Mouse (Mus musculus): ENCODE measurements at regions not wholly inside any gene's neighbourhood (a gene's known extent, or its start where the extent isn't known, plus 50 kb on each side); places are given as distances from the start of the nearest gene placed in this dataset.

DNA sequence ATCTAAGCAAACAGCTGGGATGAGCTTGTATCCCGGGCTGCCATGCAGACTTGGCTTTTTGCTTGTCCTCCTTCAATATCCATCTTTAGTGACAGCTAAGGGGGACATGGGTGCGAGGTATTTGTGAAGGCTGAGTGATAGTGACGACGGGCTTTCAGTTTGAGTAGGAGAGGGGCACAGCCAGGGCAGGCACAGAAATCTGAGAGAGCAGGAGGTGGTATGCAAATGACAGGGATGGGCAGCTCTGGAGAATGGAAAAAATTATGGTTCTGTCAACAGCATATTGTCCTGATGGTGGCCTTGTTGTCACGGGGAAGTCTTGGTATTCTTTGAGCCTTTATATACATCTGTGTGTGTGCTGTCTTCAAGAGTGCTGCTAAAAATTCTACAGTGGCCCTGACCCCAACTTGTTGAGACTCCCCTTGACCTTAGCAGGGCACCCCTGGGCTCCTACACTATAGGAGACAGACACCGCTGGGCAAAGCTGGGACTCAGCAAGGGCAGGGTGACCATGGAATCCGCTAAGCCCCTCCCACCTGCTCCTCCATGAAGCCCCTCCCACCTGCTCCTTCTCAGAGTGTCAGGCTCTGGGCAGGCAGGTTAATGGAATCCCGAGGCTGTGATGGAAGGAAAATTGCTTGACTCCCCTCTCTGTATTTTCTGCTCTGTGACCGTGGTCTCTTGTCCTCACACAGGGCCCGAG lies 156.1 kb downstream of the Matn1 start:
- DNase-seq = no peak

DNA sequence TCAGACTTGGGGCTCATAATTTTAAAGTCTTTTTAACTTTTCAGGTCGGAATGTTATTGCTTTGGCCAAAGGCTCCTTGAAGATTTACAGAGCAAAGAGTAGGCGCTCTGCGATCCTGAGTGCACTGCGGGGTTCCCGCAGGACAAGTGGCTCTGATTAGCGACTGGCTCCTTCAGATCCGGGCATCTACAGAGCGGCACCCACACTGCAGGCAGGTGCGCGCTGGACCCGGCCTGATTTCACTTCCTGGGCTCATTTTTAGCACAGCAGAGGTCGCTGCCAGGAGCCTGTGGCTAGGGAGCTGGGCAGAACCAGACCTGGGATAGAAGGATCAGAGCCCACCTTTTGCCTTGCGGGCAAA lies 156.6 kb downstream of the Matn1 start:
- no peak for DNase-seq

DNA sequence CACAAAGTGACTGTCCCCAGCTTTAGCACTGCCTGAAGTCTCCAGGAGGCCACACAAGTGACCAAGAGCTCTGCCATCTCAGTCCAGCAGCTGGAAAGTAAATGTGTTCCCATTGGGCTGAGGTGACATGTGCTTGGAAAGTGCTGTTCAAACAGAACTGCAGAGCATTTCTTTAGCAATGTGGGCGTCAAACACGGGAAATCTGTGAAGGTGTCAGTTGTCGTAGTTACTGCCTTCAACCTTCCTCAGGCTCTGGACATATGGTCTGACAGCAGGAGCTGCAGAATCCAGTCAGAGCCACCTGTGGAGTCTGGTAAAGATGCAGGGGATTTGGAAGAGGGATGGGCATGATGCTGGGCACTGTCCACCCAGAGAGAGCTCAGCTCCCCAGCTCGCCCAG lies 158.0 kb downstream of the Matn1 start:
- no peak for DNase-seq

DNA sequence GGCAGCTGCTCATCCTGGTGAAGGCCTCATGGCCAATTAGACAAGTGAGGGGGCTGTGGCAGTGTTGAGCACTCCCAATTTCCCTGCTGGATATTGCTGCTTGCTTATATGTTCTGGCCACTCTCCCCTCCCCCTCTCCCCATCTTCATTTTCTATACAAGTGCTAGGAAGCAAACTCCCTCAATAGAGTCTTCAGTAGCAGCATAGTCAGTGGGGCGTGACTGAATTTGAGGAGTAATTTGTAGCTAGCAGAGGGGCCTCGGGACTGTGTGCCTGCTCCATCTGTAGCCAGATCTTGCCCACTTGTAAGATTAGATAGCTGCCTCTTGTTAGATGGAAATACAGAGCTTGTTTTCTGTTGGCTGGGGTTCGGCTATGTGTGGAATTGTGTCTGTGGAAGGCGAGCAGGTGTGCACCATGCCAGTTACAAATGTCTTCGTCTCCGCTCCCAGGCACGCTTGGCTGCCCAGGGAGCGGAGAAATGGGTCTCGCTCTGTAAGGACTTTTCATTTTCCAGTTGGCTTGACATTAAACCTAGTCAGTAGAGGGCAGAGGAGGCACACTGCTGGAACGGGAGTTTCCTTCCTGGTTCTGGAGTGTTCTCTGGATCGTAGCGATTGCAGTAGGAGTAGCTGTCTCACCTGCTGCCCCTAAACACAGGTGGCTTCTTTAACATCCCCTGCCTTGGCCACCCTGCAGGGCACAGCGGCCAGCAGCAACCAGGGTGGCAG lies 163.1 kb downstream of the Matn1 start:
- no peak for DNase-seq

DNA sequence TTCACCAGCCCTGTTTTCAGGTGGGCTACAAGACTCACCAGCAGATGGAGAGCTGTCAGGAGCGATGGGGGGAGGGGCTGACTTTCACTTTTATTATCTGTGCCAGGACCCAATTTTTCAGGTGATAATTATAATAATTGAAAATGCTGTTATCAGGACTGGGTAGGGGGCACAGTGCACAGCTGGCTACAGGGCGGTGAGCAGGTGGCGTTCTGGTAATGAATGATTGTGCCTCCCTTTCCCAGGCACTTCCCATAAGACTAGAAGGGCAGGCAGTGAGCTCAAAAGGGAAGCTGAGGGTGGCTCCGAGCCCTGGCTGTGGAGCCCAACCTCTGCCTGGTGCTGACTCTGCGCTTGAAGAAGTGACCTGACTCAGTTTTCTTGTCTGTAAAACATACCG lies 168.4 kb downstream of the Matn1 start:
- no peak for DNase-seq

DNA sequence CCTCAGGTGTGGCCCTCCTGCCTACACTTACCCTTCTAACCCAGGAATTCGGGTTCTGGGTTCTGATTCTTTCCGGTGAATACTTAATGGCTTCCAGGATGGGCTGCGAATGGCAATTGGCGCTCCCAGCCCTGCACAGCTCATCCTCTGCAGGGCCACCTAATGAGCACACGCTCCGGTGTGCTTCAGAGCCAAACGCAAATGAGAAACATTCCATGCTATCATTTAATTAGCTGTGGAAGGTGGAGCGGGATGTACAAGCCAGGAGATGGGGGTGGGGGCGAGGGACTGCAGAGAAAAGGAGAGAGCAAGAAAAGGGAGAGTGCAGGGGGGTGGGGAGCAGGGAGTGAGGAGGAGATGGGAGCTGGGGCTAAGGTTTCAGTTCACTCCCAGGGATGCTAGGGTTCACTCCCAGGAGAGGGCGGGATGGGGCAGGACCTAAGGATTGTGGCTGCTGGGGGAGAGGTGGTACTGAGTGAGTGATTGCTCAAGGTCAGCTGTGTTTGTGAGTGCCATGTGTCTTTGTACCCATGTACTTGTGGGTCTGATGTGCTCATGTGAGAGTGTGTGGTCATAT lies 169.6 kb downstream of the Matn1 start:
- no peak for DNase-seq

DNA sequence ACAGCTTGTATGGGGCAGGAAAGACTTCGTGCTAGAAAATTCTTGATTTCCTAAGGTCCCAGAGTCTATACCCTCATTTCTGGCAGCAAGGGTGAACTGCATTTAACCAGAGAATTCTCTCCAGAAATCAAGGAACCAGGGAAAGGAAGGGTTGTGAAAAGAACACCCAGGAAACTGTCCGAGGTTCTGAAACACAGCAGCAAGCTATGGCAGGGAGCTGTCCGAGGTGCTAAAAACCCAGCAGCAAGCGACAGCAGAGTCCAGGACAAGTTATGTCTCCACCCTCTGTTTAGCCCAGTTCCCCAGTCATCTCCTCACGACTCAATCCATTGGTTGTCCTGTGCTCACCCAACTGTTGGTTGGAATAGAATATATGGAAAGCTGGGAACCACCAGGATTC lies 171.1 kb downstream of the Matn1 start:
- DNase-seq = peak; percentile 66

DNA sequence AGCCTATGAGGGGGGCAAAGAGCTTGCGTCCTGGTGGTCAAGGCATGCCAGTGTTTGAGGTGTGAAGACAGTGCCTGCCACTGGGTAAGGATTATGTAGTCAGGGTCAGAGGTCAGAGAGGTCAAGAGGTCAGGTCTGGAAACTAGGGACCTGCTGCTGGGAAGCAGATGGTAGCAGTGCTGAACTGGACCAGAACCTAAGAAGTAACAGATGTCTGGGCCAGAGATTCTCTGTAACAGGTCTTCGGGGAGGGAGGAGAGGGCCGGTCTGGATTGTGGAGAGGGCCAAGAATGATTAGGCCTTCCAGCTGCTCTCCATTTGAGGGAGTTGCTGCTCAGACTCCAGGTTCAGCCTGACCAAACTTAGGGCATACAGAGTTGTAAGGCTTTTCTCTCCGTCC lies 174.4 kb downstream of the Matn1 start:
- no peak for DNase-seq

DNA sequence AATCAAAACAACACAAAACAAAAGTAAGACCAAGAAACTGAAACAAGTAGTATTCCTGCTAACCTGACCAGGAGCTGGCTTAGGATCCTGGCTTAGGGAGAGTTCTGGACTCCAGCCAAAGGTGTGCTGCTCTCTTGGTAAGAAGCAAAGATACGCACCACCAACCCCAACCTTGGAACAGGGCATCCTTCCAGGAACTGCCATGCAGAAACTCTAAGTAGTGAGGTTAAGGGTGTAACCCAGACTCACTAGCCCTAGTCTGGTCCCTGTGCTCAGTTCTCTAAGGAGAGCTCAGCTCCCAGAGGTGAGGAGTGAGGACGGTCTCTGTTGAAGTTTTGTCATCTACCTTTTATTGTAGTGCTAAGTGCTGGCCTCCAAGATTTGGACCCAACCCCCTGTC lies 175.4 kb downstream of the Matn1 start:
- DNase-seq = no peak

DNA sequence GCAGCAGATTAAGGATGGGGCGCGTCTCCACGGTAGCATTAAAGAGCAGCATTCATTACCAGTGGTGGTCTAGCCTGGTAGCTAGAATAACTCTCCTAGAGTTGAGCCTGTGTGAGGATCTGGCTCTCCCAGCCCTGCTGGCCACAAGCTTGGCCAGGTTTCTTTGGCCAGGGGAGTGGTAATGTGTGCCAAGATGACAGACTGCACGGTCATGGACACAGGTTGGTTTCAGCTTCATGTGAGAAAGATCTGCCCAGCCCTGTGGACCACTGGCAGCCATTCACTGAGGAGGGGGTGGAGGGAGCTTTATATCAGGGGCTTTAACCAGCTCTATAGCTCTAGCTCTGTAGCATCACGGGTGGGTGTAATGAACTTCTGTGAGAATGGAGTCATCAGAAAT lies 176.5 kb downstream of the Matn1 start:
- DNase-seq = no peak

DNA sequence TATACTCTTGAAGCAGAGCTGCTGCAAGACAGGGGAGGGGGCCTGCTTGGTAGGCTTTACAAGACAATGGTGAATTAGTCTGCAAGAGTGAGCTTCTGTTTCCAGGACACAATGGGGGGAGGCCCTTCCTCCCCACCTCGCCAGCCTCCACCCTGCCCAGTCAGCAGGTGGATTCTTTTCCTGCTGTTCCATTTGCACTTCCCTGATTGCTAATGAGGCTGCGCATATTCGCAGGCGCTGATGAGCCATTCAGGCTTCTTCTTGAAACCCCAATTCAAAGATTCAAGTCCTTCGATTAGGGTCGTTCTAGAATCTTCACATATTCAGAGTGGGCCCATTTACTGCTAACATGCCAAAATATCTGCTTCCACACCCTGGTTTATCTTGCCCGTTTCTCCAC lies 181.8 kb downstream of the Matn1 start:
- no peak for DNase-seq

DNA sequence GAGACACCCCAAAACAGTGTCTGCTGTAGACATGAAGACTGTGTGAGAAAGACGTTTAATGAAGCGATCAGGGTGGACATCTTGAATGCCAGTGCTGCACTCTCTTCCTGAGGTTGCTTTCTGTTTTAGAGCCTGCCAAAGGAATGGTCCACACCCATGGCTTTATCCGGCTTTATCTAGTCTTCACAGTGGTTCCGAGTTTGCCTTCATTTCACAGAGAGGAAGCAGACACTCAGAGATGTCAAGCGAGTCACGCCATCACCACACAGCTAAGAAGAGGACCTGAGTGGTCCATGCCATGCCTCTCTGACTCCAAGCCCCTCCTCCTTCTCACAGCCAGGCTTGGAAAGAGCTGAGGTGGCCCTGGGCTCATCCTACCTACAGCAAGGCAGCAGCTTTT lies 182.7 kb downstream of the Matn1 start:
- no peak for DNase-seq

DNA sequence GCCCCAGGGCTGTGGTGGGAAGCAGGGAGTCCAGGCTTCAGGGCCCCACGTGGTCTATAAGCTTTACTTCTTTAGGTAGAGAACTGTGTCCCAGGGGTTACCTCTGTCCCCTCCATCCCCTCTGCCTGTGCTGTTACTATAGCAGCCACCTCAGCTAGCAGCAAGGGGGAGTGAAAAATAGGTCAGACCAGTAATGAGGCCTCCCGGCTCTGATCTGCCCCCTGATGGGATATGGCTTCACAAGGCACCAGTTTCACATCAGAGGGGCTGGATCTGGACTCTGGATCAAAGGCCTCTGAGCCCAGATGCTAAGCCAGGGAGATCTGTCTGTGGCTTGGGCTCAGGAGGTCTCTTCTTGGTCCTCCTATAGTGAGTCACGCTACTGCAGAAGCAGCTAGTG lies 184.5 kb downstream of the Matn1 start:
- DNase-seq = no peak

DNA sequence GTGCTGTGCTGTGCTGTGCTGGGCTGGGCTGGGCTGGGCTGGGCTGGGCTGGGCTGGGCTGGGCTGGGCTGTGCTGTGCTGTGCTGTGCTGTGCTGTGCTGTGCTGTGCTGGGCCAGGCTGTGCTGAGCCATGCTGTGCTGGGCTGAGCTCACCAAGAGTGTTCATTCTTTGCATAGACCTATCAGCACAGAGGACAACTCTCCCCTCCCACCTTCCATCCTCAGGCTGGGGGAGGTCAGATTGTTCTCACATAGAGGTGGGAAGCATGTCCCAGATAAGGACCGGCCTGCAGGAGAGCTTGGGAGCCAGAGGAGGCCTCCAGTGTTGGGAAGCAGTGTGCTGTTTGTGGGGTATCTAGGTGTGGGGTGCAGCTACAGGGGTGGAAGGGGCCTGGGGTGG lies 188.0 kb downstream of the Matn1 start:
- DNase-seq = no peak

DNA sequence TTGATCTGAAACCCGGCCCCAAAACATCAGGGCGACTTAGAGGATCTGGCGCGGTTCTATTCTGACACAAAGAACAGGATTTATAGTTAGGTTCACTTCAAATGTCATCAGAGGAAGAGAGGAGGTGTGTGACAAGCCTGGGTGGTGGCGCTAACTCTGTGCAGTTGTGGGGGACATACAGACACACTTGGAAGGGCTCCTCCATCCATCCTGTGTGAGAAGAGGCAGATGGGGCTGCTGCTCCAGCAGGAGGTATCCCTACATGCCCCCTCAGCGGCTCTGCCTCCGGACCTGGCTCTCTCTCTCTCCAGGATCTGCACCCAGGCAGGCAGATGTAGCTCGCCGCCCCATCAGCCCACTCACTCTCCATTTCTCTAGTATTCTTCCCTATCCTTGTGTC lies 188.6 kb downstream of the Matn1 start:
- no peak for DNase-seq

DNA sequence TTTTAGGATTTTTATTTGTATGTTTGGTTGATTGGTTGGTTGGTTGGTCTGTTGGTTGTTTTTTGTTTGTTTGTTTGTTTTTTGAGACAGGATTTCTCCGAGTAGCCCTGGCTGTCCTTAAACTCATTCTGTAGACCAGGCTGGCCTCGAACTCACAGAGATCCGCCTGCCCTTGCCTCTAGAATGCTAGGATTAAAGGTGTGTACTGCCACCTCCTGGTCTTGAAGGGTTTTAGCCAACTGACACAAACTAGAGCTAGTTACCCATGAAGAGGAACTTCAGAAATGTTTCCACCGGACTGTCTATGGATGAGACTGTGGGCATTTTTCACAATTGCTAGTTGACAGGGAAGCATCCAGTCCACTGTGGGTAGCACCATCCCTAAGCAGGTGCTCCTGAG lies 191.7 kb downstream of the Matn1 start:
- DNase-seq = no peak

DNA sequence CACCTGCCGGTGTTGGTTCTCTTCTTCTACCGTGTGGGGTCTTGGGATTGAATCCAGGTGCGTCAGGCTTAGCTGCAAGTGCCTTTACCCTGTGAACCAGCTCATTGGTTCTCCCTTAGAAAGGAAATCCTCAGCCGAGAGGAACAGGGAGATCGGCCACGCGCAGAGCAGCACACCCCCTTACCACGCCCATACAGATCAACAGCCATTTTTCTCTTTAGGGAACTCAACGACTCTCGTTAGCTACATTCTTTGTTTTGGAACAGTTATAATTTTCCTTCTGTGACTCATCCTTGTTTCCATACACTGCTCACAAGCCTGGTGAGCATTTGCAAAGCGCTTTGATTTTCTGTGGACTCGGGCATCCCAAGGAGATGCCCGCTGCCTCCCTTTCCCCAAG lies 194.7 kb downstream of the Matn1 start:
- no peak for DNase-seq

DNA sequence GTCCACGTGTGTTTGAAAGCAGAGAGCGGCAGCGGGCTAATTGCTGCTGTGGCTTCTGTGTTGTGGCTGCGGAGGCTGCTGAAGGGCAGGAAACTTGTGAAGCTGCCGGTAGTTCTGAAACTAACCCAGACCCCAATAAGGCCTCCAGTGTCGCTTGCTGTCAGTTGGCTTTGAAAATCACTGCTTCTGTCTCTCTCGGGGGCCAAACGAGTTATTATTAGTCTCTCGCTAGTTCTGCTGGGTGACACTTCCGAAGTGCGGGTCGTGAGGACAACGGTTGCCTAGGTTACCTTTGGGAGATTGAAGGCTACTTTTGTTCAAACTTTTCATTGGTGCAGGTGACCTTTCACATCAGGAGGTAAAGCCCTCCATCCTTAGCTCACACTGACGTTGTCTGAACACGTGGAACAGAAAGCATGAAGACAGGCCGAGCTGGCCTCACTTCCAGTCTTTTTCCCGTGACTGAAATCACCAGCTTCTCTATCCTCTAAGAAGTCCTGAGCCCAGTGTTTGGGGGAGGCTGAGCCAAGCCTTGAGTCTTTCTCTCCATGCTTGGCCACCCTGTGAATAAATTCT lies 197.8 kb downstream of the Matn1 start:
- DNase-seq = no peak

DNA sequence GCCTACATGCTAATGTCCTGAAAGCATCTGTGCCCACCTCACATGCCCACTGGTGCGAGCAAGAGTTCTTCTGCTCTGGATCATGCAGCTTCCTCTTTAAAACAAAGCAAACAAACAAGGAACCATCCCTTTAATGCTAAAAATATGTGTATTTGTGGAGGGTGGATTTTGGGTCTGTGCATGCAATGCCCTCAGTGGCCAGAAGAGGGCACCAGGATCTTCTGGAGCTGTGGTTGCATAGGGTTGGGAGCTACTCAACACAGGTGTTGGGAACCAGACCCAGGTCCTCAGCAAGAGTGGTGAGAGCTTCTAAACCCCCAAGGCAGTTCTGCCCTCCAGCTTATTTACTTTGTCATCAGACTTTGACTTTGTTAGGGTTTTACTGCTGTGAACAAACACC lies 201.3 kb downstream of the Matn1 start:
- no peak for DNase-seq

DNA sequence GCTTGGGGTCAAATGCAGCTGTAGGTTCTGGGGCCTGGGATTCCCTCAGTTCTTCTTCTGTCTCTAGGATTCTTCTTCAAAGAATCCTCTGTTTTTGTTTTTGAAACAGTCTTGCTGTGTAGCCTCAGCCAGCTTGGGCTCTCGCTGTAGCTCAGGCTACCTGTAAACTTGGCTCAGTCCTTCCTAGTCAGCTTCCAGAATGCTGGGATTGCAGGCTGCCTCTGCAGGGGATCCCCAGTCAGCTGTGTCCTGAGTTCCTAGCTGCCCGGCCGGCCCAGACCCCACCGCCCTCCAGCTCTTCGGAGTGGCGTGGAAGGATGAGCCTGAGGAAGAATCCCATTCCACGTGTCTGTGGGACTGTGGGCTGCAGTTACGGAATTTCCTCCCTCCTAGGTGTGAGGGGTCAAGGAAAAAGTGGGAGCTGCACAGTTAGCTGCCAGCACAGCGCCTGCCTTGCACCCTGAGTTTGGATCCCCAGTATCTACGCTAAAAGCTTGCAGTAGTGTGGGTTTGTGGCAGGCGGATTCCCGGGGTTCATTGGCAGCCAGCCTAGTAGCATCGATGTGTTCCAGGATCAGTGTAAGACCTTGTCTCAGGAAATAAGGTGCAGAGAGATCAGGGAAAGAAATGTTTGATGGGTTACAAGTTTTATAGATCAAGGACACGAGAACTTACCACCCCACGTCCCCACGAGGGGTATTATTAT lies 204.0 kb downstream of the Matn1 start:
- DNase-seq = no peak

DNA sequence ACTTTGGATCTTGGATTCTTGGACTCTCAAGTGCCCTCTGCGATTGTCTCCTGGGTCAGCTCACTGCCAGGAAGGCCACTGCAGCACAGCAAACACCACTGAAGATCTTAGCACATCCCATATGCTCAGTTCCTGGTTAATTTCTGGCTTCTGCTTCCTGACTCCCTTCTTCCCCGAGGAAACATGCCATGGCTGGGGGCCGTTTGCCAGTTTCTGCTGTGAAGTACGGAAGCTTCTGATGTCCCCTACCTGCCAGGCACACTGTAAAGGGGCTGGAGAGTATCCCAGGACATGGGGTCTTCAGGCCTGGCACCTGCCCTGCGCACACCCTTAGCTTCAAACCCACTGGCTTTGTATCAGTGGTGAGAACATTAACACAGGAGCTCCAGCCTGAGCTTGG lies 205.3 kb downstream of the Matn1 start:
- DNase-seq = no peak

DNA sequence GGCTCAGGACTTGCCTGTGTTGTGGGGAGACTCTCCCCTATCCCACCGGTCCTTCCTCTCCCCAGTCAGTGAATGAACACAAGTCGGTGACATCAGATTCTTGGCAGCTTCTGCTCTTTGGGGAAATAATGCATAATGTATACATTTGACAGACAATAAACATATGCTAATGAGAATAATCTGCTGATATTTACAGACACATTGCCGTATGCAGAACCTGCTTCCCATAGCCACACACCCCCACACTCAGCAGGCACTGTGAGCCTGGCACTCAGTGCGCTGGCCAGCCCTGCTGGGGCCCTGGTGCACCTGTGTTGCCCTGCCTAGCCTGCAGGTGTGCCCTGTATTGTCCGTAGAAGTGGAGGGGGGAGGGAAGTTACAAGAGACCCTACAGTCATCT lies 215.5 kb downstream of the Matn1 start:
- no peak for DNase-seq

DNA sequence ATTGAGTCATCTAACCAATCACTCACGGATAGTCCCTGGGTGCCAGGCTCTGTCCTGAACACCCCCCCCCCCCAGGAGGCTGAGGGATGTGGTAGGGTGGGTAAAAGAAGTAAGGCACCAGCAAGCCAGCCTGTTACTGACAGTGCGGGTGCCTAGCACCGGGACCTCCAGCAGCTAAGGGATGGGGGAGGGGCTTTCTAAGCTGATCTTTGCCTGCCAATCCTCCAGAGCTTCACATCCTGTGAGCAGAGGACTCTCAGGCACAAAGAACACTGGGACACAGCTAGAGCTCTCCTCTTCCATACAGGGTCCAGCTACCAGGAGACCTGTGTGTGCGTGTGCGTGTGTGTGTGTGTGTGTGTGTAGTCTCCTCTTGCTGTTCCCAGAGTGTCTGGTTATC lies 215.9 kb downstream of the Matn1 start:
- DNase-seq = no peak

All from adrenal gland, adult 2 months (tissue).